Mouse (Mus musculus): ENCODE results near the gene Clstn2. TPM values are rescaled to one million over a fixed set of nuclear protein-coding genes. Genes with fewer than 3 reads are reported as not detected.

Gene Clstn2
- polyA plus RNA-seq, 1 experiment from 2014 or later, result 17.0 TPM

GRCm38 (mm10) chr9:97648409-97648808, 384.6 kb downstream of the Clstn2 start:
- Histone ChIP-seq H3K9ac (no peak overlapping the region), H3K27me3 (no peaks in the 10 kb centered on the region), H3K4me2 (no peak overlapping the region), H3K4me3 (no peak overlapping the region), H3K36me3 (no peaks in the 10 kb centered on the region), H3K27ac (replicated peaks) (no peak overlapping the region), H3K9me3 (no peaks in the 10 kb centered on the region), H3K4me1 (replicated peaks) (no peaks in the 10 kb centered on the region)
- WGBS, result 80% methylated on average over 3 of the region's 3 CpGs
- ATAC-seq (ENCODE audit: low read depth), result no peak

DNA sequence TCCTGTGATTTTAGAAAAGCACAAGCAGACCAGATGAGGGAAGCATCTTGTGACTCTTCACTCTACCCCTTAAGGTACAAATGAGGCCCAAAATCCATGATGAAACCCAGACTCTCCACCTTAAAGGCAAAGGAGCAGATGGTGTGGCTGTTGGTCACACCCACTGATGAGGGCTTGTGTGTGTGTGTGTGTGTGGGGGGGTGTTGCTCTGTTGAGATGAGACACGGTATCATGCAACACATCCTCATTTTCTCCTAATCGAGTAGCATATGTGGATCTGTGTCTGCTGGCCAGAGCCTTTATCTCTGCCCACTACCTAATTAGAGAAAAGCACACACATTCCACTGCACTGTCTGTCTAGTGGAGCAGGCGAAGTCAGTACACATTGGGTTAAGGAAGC, 387.2 kb downstream of the Clstn2 start:
- peaks cover 11% of the 10 kb centered on the region for H3K4me1 ChIP-seq (replicated peaks)
- no peak overlapping the region for H3K9ac ChIP-seq
- H3K9me3 ChIP-seq, result no peaks in the 10 kb centered on the region
- WGBS, result 85% methylated on average over 3 of the region's 3 CpGs
- no peak overlapping the region for H3K27ac ChIP-seq (replicated peaks)
- ATAC-seq (ENCODE audit: low read depth), result no peak
- H3K36me3 ChIP-seq, result no peaks in the 10 kb centered on the region
- no peak overlapping the region for H3K4me2 ChIP-seq
- H3K4me3 ChIP-seq, result no peak overlapping the region
- no peaks in the 10 kb centered on the region for H3K27me3 ChIP-seq

GRCm38 (mm10) chr9:97642396-97642795, 390.6 kb downstream of the Clstn2 start:
- Histone ChIP-seq H3K9me3 (no peaks in the 10 kb centered on the region), H3K27me3 (no peaks in the 10 kb centered on the region), H3K4me2 (no peak overlapping the region), H3K9ac (no peak overlapping the region), H3K27ac (replicated peaks) (no peak overlapping the region), H3K4me1 (replicated peaks) (peaks cover 11% of the 10 kb centered on the region), H3K4me3 (no peak overlapping the region), H3K36me3 (no peaks in the 10 kb centered on the region)
- WGBS, result 35% methylated on average over 7 of the region's 7 CpGs
- ATAC-seq (ENCODE audit: low read depth), result no peak

DNA sequence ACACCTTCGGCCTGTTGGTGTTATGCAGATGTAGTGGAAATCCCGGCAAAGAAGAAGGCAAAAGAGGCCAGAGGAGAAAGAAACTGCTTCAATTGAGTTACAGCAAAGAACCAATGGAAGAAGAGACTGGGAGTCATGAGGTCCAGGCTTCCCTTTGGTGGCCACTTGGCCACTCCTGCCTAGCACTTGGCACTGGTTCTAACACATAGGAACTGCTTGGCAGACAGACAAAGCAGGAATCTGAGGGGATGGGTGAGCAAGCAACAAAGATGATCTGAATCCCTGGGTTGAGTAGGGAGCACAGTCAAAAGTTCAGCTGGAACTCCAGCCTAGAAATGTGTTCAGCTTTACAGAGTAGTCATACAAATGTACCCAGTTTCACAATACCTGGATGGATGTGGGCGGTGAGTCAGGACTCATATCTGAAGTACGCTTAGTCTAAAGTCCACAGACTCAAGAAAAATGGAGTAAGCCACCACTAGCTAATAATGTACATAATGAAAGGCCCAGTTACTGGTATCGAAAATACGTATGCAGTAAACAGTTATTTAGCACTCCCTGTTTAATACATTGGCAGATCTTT, 392.9 kb downstream of the Clstn2 start:
- Histone ChIP-seq H3K9ac (no peak overlapping the region), H3K36me3 (no peaks in the 10 kb centered on the region), H3K4me1 (replicated peaks) (peaks cover 11% of the 10 kb centered on the region), H3K4me2 (no peak overlapping the region), H3K27ac (replicated peaks) (no peak overlapping the region), H3K9me3 (no peaks in the 10 kb centered on the region), H3K27me3 (no peaks in the 10 kb centered on the region), H3K4me3 (no peak overlapping the region)
- 92% methylated on average over 6 of the region's 6 CpGs for WGBS
- ATAC-seq (ENCODE audit: low read depth), result no peak

GRCm38 (mm10) chr9:97638683-97639354, 394.2 kb downstream of the Clstn2 start:
- Histone ChIP-seq H3K9me3 (no peaks in the 10 kb centered on the region), H3K4me2 (no peak overlapping the region), H3K4me3 (no peak overlapping the region), H3K27me3 (no peaks in the 10 kb centered on the region), H3K9ac (no peak overlapping the region), H3K27ac (replicated peaks) (no peak overlapping the region), H3K4me1 (replicated peaks) (peaks cover 11% of the 10 kb centered on the region), H3K36me3 (no peaks in the 10 kb centered on the region)
- no peak for ATAC-seq (ENCODE audit: low read depth)
- WGBS, result 87% methylated on average over 9 of the region's 9 CpGs

GRCm38 (mm10) chr9:97635351-97635750, 397.6 kb downstream of the Clstn2 start:
- H3K4me3 ChIP-seq, result no peak overlapping the region
- H3K4me2 ChIP-seq, result no peak overlapping the region
- H3K36me3 ChIP-seq, result no peaks in the 10 kb centered on the region
- no peaks in the 10 kb centered on the region for H3K27me3 ChIP-seq
- no peaks in the 10 kb centered on the region for H3K4me1 ChIP-seq (replicated peaks)
- no peak overlapping the region for H3K27ac ChIP-seq (replicated peaks)
- no peaks in the 10 kb centered on the region for H3K9me3 ChIP-seq
- H3K9ac ChIP-seq, result no peak overlapping the region
- no peak for ATAC-seq (ENCODE audit: low read depth)
- 90% methylated on average over 4 of the region's 4 CpGs for WGBS

DNA sequence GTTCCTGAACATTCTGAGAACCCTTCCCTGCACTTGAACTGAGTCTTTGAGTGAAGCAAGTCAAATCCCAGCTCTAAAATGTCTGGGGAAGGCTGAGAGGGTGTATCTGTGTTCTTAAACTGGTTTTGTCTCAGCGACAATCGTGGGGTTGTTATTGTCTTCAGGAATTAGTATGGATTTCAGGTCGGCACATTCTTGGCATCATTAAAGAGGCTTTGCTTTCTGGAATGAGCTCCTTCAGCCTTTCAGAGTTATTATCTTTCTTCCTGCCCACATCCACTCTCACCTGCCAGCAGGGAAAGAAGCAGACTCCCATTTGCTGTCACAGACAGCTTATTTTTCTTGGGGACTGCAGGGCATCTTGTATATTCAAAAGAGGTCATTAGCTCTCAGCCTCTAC, 398.1 kb downstream of the Clstn2 start:
- H3K36me3 ChIP-seq, result no peaks in the 10 kb centered on the region
- ATAC-seq (ENCODE audit: low read depth), result no peak
- no peak overlapping the region for H3K9ac ChIP-seq
- H3K27me3 ChIP-seq, result no peaks in the 10 kb centered on the region
- H3K4me1 ChIP-seq (replicated peaks), result no peaks in the 10 kb centered on the region
- WGBS, result 89% methylated on average over 3 of the region's 3 CpGs
- H3K9me3 ChIP-seq, result no peaks in the 10 kb centered on the region
- no peak overlapping the region for H3K4me2 ChIP-seq
- H3K27ac ChIP-seq (replicated peaks), result no peak overlapping the region
- no peak overlapping the region for H3K4me3 ChIP-seq

DNA sequence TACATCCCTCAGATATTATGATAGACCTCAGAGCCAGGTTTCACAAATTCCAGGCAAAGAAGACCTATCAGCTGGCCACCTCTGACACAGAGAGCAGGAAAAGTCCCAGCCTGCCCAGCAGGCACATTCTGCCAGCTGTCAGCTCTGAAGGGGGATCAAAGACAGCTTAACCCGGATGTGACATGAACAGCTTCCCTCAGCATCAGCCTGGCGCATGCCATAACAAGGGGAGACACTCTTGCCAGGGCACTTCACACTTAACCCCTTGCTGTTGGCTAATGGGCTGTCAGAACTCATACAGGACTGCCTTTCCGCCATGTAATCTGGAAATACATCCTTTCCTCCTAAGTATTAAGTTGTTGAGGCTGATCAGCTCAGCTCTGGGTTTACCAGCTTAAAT, 403.8 kb downstream of the Clstn2 start:
- no peak overlapping the region for H3K4me3 ChIP-seq
- H3K9me3 ChIP-seq, result no peaks in the 10 kb centered on the region
- no peaks in the 10 kb centered on the region for H3K36me3 ChIP-seq
- WGBS, result 65% methylated on average over 3 of the region's 3 CpGs
- H3K4me2 ChIP-seq, result no peak overlapping the region
- no peaks in the 10 kb centered on the region for H3K27me3 ChIP-seq
- no peak for ATAC-seq (ENCODE audit: low read depth)
- no peak overlapping the region for H3K27ac ChIP-seq (replicated peaks)
- peaks cover 13% of the 10 kb centered on the region for H3K4me1 ChIP-seq (replicated peaks)
- no peak overlapping the region for H3K9ac ChIP-seq

GRCm38 (mm10) chr9:97628361-97628908, 404.5 kb downstream of the Clstn2 start:
- ATAC-seq (ENCODE audit: low read depth), result no peak
- Histone ChIP-seq H3K4me2 (no peak overlapping the region), H3K36me3 (no peaks in the 10 kb centered on the region), H3K4me1 (replicated peaks) (peaks cover 13% of the 10 kb centered on the region), H3K9ac (no peak overlapping the region), H3K4me3 (no peak overlapping the region), H3K27me3 (no peaks in the 10 kb centered on the region), H3K9me3 (no peaks in the 10 kb centered on the region), H3K27ac (replicated peaks) (peak overlapping the region; percentile 61)
- 50% methylated on average over 6 of the region's 6 CpGs for WGBS

GRCm38 (mm10) chr9:97627916-97628315, 405.1 kb downstream of the Clstn2 start:
- H3K27ac ChIP-seq (replicated peaks), result peak overlapping the region; percentile 61; the same call in 1 of the 2 replicates
- peak; percentile 53; the same call in 1 of the 2 replicates for ATAC-seq (ENCODE audit: low read depth)
- H3K4me2 ChIP-seq, result no peak overlapping the region
- 76% methylated on average over 3 of the region's 3 CpGs for WGBS
- H3K4me1 ChIP-seq (replicated peaks), result peaks cover 13% of the 10 kb centered on the region
- H3K36me3 ChIP-seq, result no peaks in the 10 kb centered on the region
- no peaks in the 10 kb centered on the region for H3K27me3 ChIP-seq
- no peaks in the 10 kb centered on the region for H3K9me3 ChIP-seq
- no peak overlapping the region for H3K4me3 ChIP-seq
- no peak overlapping the region for H3K9ac ChIP-seq

- H3K4me1 ChIP-seq (replicated peaks), result no peaks in the 10 kb centered on the region
- H3K27ac ChIP-seq (replicated peaks), result no peak overlapping the region
- 78% methylated on average over 7 of the region's 7 CpGs for WGBS
- H3K36me3 ChIP-seq, result no peaks in the 10 kb centered on the region
- no peaks in the 10 kb centered on the region for H3K9me3 ChIP-seq
- no peak for ATAC-seq (ENCODE audit: low read depth)
- H3K4me2 ChIP-seq, result no peak overlapping the region
- H3K27me3 ChIP-seq, result no peaks in the 10 kb centered on the region
- H3K9ac ChIP-seq, result no peak overlapping the region
- H3K4me3 ChIP-seq, result no peak overlapping the region
These were observed 422.4 kb downstream of the Clstn2 start for GRCm38 (mm10) chr9:97610566-97610965.

DNA sequence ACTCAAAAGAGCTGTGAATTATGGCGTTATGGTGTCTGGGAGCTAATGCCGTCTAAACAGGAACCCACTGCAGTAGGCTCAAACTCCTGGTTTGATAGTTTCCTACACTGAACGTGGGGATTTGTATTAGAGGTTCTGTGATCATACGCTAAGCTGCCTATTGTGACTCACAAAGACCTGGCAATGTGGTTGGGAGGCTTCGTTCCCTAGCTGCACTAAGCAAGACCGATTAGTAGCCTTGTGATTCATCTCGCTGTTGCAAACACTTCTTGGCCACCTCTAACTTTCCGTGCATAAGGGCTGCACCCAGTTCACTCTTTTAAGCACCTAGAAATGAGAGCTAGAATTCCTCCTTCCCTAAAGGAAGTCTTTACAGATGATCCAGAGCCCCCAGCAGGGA, 429.3 kb downstream of the Clstn2 start:
- WGBS, result 78% methylated on average over 8 of the region's 8 CpGs
- Histone ChIP-seq H3K27ac (replicated peaks) (no peak overlapping the region), H3K9me3 (no peaks in the 10 kb centered on the region), H3K27me3 (no peaks in the 10 kb centered on the region), H3K4me2 (no peak overlapping the region), H3K36me3 (no peaks in the 10 kb centered on the region), H3K9ac (no peak overlapping the region), H3K4me3 (no peak overlapping the region), H3K4me1 (replicated peaks) (peaks cover 21% of the 10 kb centered on the region)
- ATAC-seq (ENCODE audit: low read depth), result no peak

Data from neural tube, embryonic 13.5 days (tissue).